Mouse (Mus musculus): Measurements from ENCODE around the gene Gm10999.
"Not testable (repeated sequence)": the region's sequence is repeated elsewhere in the genome, so short reads cannot be mapped to it uniquely, and the experiment has no call there.

Gene Gm10999

GRCm38 (mm10) chr8:129131561-129131960 is at the start of gene Gm10999:
TSS of gene Gm10999 (minus strand) at chr8:129131661.
- no peak for DNase-seq (ENCODE audit: low spot score)

GRCm38 (mm10) chr8:129133475-129133874 is 2.0 kb upstream of the Gm10999 start:
- DNase-seq (ENCODE audit: low spot score), result no peak

GRCm38 (mm10) chr8:129115761-129116160 is 15.7 kb downstream of the Gm10999 start:
- DNase-seq (ENCODE audit: low spot score), result not testable (repeated sequence)

All from c-Kit-positive CD71-positive TER-119-positive erythroid progenitor cells, embryonic 14.5 days (primary cell).